Mouse (Mus musculus): ENCODE measurements around the gene Camta1.

- TF ChIP-seq ZC3H11A (IDR thresholded peaks at IDR 0.05; ENCODE audit: borderline replicate concordance, low read depth, low read length) (no peak), CHD2 (IDR thresholded peaks at IDR 0.05; ENCODE audit: low read depth, low read length) (no peak), HCFC1 (IDR thresholded peaks at IDR 0.05; ENCODE audit: borderline replicate concordance, insufficient read depth, low read length) (no peak), ZNF384 (IDR thresholded peaks at IDR 0.05; ENCODE audit: low read depth, low read length) (no peak), MAFK (IDR thresholded peaks at IDR 0.05; ENCODE audit: insufficient read depth, low read depth, low read length) (no peak)
Observed at GRCm38 (mm10) chr4:151448341-151448740, 413.3 kb downstream of the Camta1 start.

Measured in ES-E14 (cell line).